Mouse (Mus musculus) thymus, postnatal 25 days (tissue): ENCODE data around the gene Olfr65.
A peak's percentile ranks its signal among the peaks of the same experiment; 100 is the strongest.

Experiments used
- DNase-seq: peaks from one replicate; pipeline ENCODE4 v3.0.0; 2022

Olfr65 gene

GRCm38 (mm10) chr7:103903187-103903586, at the start of gene Olfr65:
Olfr65 (plus strand) TSS chr7:103903487.
- no peak for DNase-seq

- no peak for DNase-seq
These were observed 48.6 kb upstream of the Olfr65 start for GRCm38 (mm10) chr7:103854669-103855068.

- DNase-seq: no peak
These were observed 44.2 kb upstream of the Olfr65 start for GRCm38 (mm10) chr7:103859076-103859475.

- no peak for DNase-seq
These were observed 42.4 kb upstream of the Olfr65 start for GRCm38 (mm10) chr7:103860855-103861254.

- no peak for DNase-seq
These were observed 41.8 kb upstream of the Olfr65 start for GRCm38 (mm10) chr7:103861531-103861930.

- no peak for DNase-seq
These were observed 37.6 kb upstream of the Olfr65 start for GRCm38 (mm10) chr7:103865716-103866115.

- DNase-seq: no peak
These were observed 32.6 kb upstream of the Olfr65 start for GRCm38 (mm10) chr7:103870667-103871066.

GRCm38 (mm10) chr7:103873064-103873463, 30.2 kb upstream of the Olfr65 start:
- DNase-seq: no peak

GRCm38 (mm10) chr7:103874451-103874850, 28.8 kb upstream of the Olfr65 start:
- DNase-seq: no peak

- no peak for DNase-seq
These were observed 26.2 kb upstream of the Olfr65 start for GRCm38 (mm10) chr7:103877093-103877492.

- no peak for DNase-seq
These were observed 17.1 kb upstream of the Olfr65 start, which contains the start of gene Olfr66 for GRCm38 (mm10) chr7:103886152-103886551. Olfr66 (minus strand) TSS chr7:103886252.

GRCm38 (mm10) chr7:103894385-103894784, 8.9 kb upstream of the Olfr65 start, which contains the start of gene Olfr64:
Olfr64 (minus strand) TSS chr7:103894485.
- DNase-seq: no peak

GRCm38 (mm10) chr7:103910047-103910446, 6.8 kb downstream of the Olfr65 start:
- no peak for DNase-seq

GRCm38 (mm10) chr7:103912969-103913511, 9.8 kb downstream of the Olfr65 start:
- no peak for DNase-seq

GRCm38 (mm10) chr7:103915338-103915737, 12.1 kb downstream of the Olfr65 start:
- DNase-seq: no peak

- no peak for DNase-seq
These were observed 25.2 kb downstream of the Olfr65 start, which contains the start of gene Olfr631 for GRCm38 (mm10) chr7:103928525-103928924. Olfr631 (plus strand) TSS chr7:103928825.

GRCm38 (mm10) chr7:103934264-103934663, 31.0 kb downstream of the Olfr65 start, which contains the start of gene Olfr632:
Olfr632 (plus strand) TSS chr7:103934347.
- DNase-seq: no peak

GRCm38 (mm10) chr7:103942730-103943129, 39.4 kb downstream of the Olfr65 start:
- DNase-seq: peak; percentile 32

GRCm38 (mm10) chr7:103944137-103944536, 40.9 kb downstream of the Olfr65 start, which contains the start of gene Olfr633:
Olfr633 (plus strand) TSS chr7:103944437.
- DNase-seq: no peak
